Mouse (Mus musculus): ENCODE measurements around the gene Ces1c. TPM values are rescaled to one million over a fixed set of nuclear protein-coding genes. Genes with fewer than 3 reads are reported as not detected.

The Ces1c gene
- polyA plus RNA-seq (2015; fragmentation: Nextera tagmentation; extraction: Ambion mirVana): 6.0 TPM in 2 replicates

- Histone ChIP-seq H3K27ac (ENCODE audit: low read depth, low read length) (no peak within 1 kb of the TSS), H3K9ac (ENCODE audit: low read depth, low read length) (no peak within 1 kb of the TSS), H3K27me3 (replicated peaks; ENCODE audit: control insufficient read depth, insufficient read depth, low read length) (no peaks in the 10 kb centered on the region), H3K4me3 (ENCODE audit: low read depth, low read length) (no peak within 1 kb of the TSS), H3K4me1 (replicated peaks; ENCODE audit: control insufficient read depth, insufficient read depth, low read length) (no peaks in the 10 kb centered on the region), H3K36me3 (ENCODE audit: control insufficient read depth, insufficient read depth) (no peaks in the 10 kb centered on the region), H3K4me2 (replicated peaks; ENCODE audit: low read depth) (no peak within 1 kb of the TSS), H3K9me3 (ENCODE audit: control insufficient read depth) (no peaks in the 10 kb centered on the region)
- 58% methylated on average over 3 of the region's 3 CpGs for WGBS
- TF ChIP-seq CTCF (IDR thresholded peaks at IDR 0.05; ENCODE audit: low read depth): no peak
- ATAC-seq: no peak
Measured at GRCm38 (mm10) chr8:93131233-93131980, at the start of gene Ces1c. Gene Ces1c, minus strand, starts transcription at chr8:93131283.

- H3K4me1 ChIP-seq (replicated peaks; ENCODE audit: control insufficient read depth, insufficient read depth, low read length): no peaks in the 10 kb centered on the region
Measured at GRCm38 (mm10) chr8:93180581-93181129, 49.6 kb upstream of the Ces1c start.

GRCm38 (mm10) chr8:93176593-93176992 lies 45.5 kb upstream of the Ces1c start:
- H3K4me1 ChIP-seq (replicated peaks; ENCODE audit: control insufficient read depth, insufficient read depth, low read length): no peaks in the 10 kb centered on the region
- H3K9me3 ChIP-seq (ENCODE audit: control insufficient read depth): no peaks in the 10 kb centered on the region
- no peak overlapping the region for H3K27ac ChIP-seq (ENCODE audit: low read depth, low read length)
- no peak overlapping the region for H3K4me3 ChIP-seq (ENCODE audit: low read depth, low read length)
- H3K36me3 ChIP-seq (ENCODE audit: control insufficient read depth, insufficient read depth): no peaks in the 10 kb centered on the region
- no peaks in the 10 kb centered on the region for H3K27me3 ChIP-seq (replicated peaks; ENCODE audit: control insufficient read depth, insufficient read depth, low read length)
- TF ChIP-seq CTCF (IDR thresholded peaks at IDR 0.05; ENCODE audit: low read depth): no peak
- no peak for ATAC-seq
- H3K4me2 ChIP-seq (replicated peaks; ENCODE audit: low read depth): no peak overlapping the region
- H3K9ac ChIP-seq (ENCODE audit: low read depth, low read length): no peak overlapping the region
- 63% methylated on average over 1 of the region's 1 CpGs for WGBS

More at GRCm38 (mm10) chr8:93180581-93181129, 49.6 kb upstream of the Ces1c start:
- TF ChIP-seq CTCF (IDR thresholded peaks at IDR 0.05; ENCODE audit: low read depth): no peak
- Histone ChIP-seq H3K27ac (ENCODE audit: low read depth, low read length) (no peak overlapping the region), H3K36me3 (ENCODE audit: control insufficient read depth, insufficient read depth) (no peaks in the 10 kb centered on the region), H3K9ac (ENCODE audit: low read depth, low read length) (no peak overlapping the region), H3K27me3 (replicated peaks; ENCODE audit: control insufficient read depth, insufficient read depth, low read length) (no peaks in the 10 kb centered on the region), H3K4me3 (ENCODE audit: low read depth, low read length) (no peak overlapping the region), H3K4me2 (replicated peaks; ENCODE audit: low read depth) (no peak overlapping the region), H3K9me3 (ENCODE audit: control insufficient read depth) (no peaks in the 10 kb centered on the region)
- no peak for ATAC-seq
- WGBS: 64% methylated on average over 4 of the region's 4 CpGs

GRCm38 (mm10) chr8:93174554-93174953 lies 43.5 kb upstream of the Ces1c start:
- no peak overlapping the region for H3K4me3 ChIP-seq (ENCODE audit: low read depth, low read length)
- TF ChIP-seq CTCF (IDR thresholded peaks at IDR 0.05; ENCODE audit: low read depth): no peak
- no peaks in the 10 kb centered on the region for H3K36me3 ChIP-seq (ENCODE audit: control insufficient read depth, insufficient read depth)
- ATAC-seq: no peak
- no peaks in the 10 kb centered on the region for H3K27me3 ChIP-seq (replicated peaks; ENCODE audit: control insufficient read depth, insufficient read depth, low read length)
- no peak overlapping the region for H3K27ac ChIP-seq (ENCODE audit: low read depth, low read length)
- H3K9ac ChIP-seq (ENCODE audit: low read depth, low read length): no peak overlapping the region
- WGBS: 73% methylated on average over 2 of the region's 2 CpGs
- H3K4me1 ChIP-seq (replicated peaks; ENCODE audit: control insufficient read depth, insufficient read depth, low read length): no peaks in the 10 kb centered on the region
- no peak overlapping the region for H3K4me2 ChIP-seq (replicated peaks; ENCODE audit: low read depth)
- H3K9me3 ChIP-seq (ENCODE audit: control insufficient read depth): no peaks in the 10 kb centered on the region

GRCm38 (mm10) chr8:93171846-93172590 lies 40.9 kb upstream of the Ces1c start:
- Histone ChIP-seq H3K27ac (ENCODE audit: low read depth, low read length) (no peak overlapping the region), H3K27me3 (replicated peaks; ENCODE audit: control insufficient read depth, insufficient read depth, low read length) (no peaks in the 10 kb centered on the region), H3K36me3 (ENCODE audit: control insufficient read depth, insufficient read depth) (no peaks in the 10 kb centered on the region), H3K4me1 (replicated peaks; ENCODE audit: control insufficient read depth, insufficient read depth, low read length) (no peaks in the 10 kb centered on the region), H3K9me3 (ENCODE audit: control insufficient read depth) (no peaks in the 10 kb centered on the region), H3K4me3 (ENCODE audit: low read depth, low read length) (no peak overlapping the region), H3K9ac (ENCODE audit: low read depth, low read length) (no peak overlapping the region), H3K4me2 (replicated peaks; ENCODE audit: low read depth) (no peak overlapping the region)
- TF ChIP-seq CTCF (IDR thresholded peaks at IDR 0.05; ENCODE audit: low read depth): no peak
- no peak for ATAC-seq
- WGBS: 39% methylated on average over 1 of the region's 1 CpGs

- WGBS: 82% methylated on average over 1 of the region's 1 CpGs
- TF ChIP-seq CTCF (IDR thresholded peaks at IDR 0.05; ENCODE audit: low read depth): no peak
Measured at GRCm38 (mm10) chr8:93163363-93163762, 32.3 kb upstream of the Ces1c start.

More at GRCm38 (mm10) chr8:93163363-93163762, 32.3 kb upstream of the Ces1c start:
- H3K27ac ChIP-seq (ENCODE audit: low read depth, low read length): no peak overlapping the region
- H3K4me1 ChIP-seq (replicated peaks; ENCODE audit: control insufficient read depth, insufficient read depth, low read length): no peaks in the 10 kb centered on the region
- no peaks in the 10 kb centered on the region for H3K9me3 ChIP-seq (ENCODE audit: control insufficient read depth)
- H3K27me3 ChIP-seq (replicated peaks; ENCODE audit: control insufficient read depth, insufficient read depth, low read length): no peaks in the 10 kb centered on the region
- ATAC-seq: no peak
- H3K36me3 ChIP-seq (ENCODE audit: control insufficient read depth, insufficient read depth): no peaks in the 10 kb centered on the region
- H3K4me2 ChIP-seq (replicated peaks; ENCODE audit: low read depth): no peak overlapping the region
- H3K9ac ChIP-seq (ENCODE audit: low read depth, low read length): no peak overlapping the region
- no peak overlapping the region for H3K4me3 ChIP-seq (ENCODE audit: low read depth, low read length)

Data from intestine, postnatal 0 days (tissue).